In the genomic region with DNA sequence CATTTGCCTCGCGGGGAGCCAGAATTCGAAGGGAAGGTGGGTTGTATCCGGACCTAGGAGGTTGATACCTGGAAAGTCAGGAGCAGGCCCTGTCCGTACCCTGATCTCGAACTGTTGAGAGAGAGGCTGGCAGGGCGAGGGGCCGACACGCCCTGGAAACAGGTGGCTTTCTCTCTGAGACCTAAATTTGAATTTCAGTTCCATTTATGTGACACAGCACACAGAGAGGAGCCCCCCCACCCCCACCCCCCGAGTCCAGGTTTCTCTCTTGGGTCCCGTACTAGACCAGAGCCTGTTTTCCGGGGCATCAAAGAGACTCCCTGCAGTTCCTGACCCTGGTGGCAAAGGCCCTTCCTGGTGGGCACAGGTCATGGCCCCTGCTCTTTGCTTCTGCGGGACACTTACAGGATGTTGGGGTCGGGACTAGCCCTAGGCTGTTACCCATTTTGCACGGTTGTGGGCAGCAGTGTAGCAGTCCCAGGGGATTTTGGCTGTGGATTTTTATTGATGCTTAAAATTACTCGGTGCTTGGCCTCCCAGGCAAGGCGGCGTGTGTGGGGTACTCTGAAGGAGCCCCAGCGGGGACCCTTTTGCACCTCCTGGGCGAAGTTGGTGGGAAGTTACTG, we compare ENCODE assay signal across 8 mouse cellular contexts. TPM values are rescaled to one million over a fixed set of nuclear protein-coding genes. Genes with fewer than 3 reads are reported as not detected.
DNase-seq lines count a peak whose midpoint lies in the region; ATAC-seq and TF ChIP-seq lines count a peak whose summit lies in the region.

No protein-coding gene starts in this region.

- no peak for TF ChIP-seq EP300 in MEL (IDR thresholded peaks at IDR 0.05; ENCODE audit: low read depth in 1 of 2, low read length in 2 of 2)

- 0 out of 2 replicates have a peak, but pooled peaks cover 4% of the 10 kb centered on the region for H3K27me3 ChIP-seq in heart, embryonic 16.5 days (ENCODE audit: control insufficient read depth, insufficient read depth, low read length)
- H3K27me3 ChIP-seq in MEL (ENCODE audit: control insufficient read depth in 1 of 2, insufficient read depth in 2 of 2, low read length in 2 of 2), result no peaks in the 10 kb centered on the region
- peaks cover 30% of the 10 kb centered on the region for H3K27me3 ChIP-seq in hindbrain, embryonic 14.5 days (ENCODE audit: control insufficient read depth, insufficient read depth, low read length)
- peaks cover 23% of the 10 kb centered on the region for H3K27me3 ChIP-seq in midbrain, embryonic 14.5 days (ENCODE audit: control insufficient read depth, insufficient read depth, low read length)

- no peak for DNase-seq in heart, adult 18-20 months
- no peak for DNase-seq in MEL (ENCODE audit: low read depth, low spot score)
- no peak for DNase-seq in hindbrain, embryonic 14.5 days (ENCODE audit: low spot score)
- peak; percentile 16 for DNase-seq in midbrain, embryonic 14.5 days
- no peak for DNase-seq in yolk sac, embryonic 10.5 days (ENCODE audit: low spot score)
- DNase-seq in adrenal gland, postnatal 14 days, result no peak
- DNase-seq in cerebellum, adult 8-10 months, result no peak

- peak overlapping the region; percentile 66 for H3K4me3 ChIP-seq in heart, embryonic 16.5 days (ENCODE audit: low read length)
- peak overlapping the region; percentile 77 to 84 for H3K4me3 ChIP-seq in MEL (ENCODE audit: control insufficient read depth in 1 of 2, insufficient read depth in 1 of 2, low read depth in 2 of 2, low read length in 2 of 2)
- H3K4me3 ChIP-seq in hindbrain, embryonic 14.5 days (replicated peaks; ENCODE audit: low read length), result peak overlapping the region; percentile 48
- H3K4me3 ChIP-seq in midbrain, embryonic 14.5 days (replicated peaks; ENCODE audit: low read depth, low read length), result peak overlapping the region; percentile 45

- peaks cover 7% of the 10 kb centered on the region; the same call in 1 of the 2 replicates for H3K4me1 ChIP-seq in heart, embryonic 16.5 days (ENCODE audit: control insufficient read depth, insufficient read depth, low read length)
- peaks cover 0 to 6% of the 10 kb centered on the region in 2 experiments; a peak in 1 of 4 replicates for H3K4me1 ChIP-seq in MEL (ENCODE audit: control insufficient read depth in 1 of 2, insufficient read depth in 2 of 2, low read length in 2 of 2)
- peaks cover 4% of the 10 kb centered on the region; the same call in 1 of the 2 replicates for H3K4me1 ChIP-seq in hindbrain, embryonic 14.5 days (replicated peaks; ENCODE audit: control insufficient read depth, insufficient read depth, low read length)
- 0 out of 2 replicates have a peak, but pooled peaks cover 8% of the 10 kb centered on the region for H3K4me1 ChIP-seq in midbrain, embryonic 14.5 days (ENCODE audit: control insufficient read depth, insufficient read depth, low read length)

- TF ChIP-seq RAD21 in MEL (IDR thresholded peaks at IDR 0.05; ENCODE audit: low read depth, low read length), result no peak

- WGBS in heart, embryonic 16.5 days, result 21% methylated on average over 20 of the region's 20 CpGs
- WGBS in hindbrain, embryonic 14.5 days, result 8% methylated on average over 20 of the region's 20 CpGs
- 9% methylated on average over 20 of the region's 20 CpGs for WGBS in midbrain, embryonic 14.5 days

- peak overlapping the region; percentile 84 for H3K9ac ChIP-seq in heart, embryonic 16.5 days (ENCODE audit: low read length)
- peak overlapping the region; percentile 83 for H3K9ac ChIP-seq in MEL (ENCODE audit: control insufficient read depth, low read depth, low read length, poor library complexity, severe bottlenecking)
- no peak overlapping the region for H3K9ac ChIP-seq in hindbrain, embryonic 14.5 days
- no peak overlapping the region for H3K9ac ChIP-seq in midbrain, embryonic 14.5 days (replicated peaks; ENCODE audit: low read length)

- TF ChIP-seq CTCF in MEL (IDR thresholded peaks at IDR 0.05 in 2 of 3, conservative IDR thresholded peaks at IDR 0.05 in 1 of 3; ENCODE audit: control insufficient read depth in 1 of 3, insufficient read depth in 1 of 3, low read depth in 2 of 3, low read length in 3 of 3, poor library complexity in 1 of 3, severe bottlenecking in 1 of 3), result no peak

- ATAC-seq in heart, embryonic 16.5 days (replicated peaks; ENCODE audit: extremely low read depth, insufficient read depth, low FRiP score), result no peak
- ATAC-seq in hindbrain, embryonic 14.5 days (ENCODE audit: low FRiP score), result no peak
- no peak for ATAC-seq in midbrain, embryonic 14.5 days (ENCODE audit: low FRiP score, low TSS enrichment)

- H3K9me3 ChIP-seq in heart, embryonic 16.5 days (replicated peaks; ENCODE audit: control insufficient read depth, low read length), result no peaks in the 10 kb centered on the region
- H3K9me3 ChIP-seq in MEL (replicated peaks; ENCODE audit: insufficient read depth, low read length), result no peaks in the 10 kb centered on the region
- no peaks in the 10 kb centered on the region for H3K9me3 ChIP-seq in hindbrain, embryonic 14.5 days (ENCODE audit: control insufficient read depth, low read length)
- H3K9me3 ChIP-seq in midbrain, embryonic 14.5 days (ENCODE audit: control insufficient read depth, low read length), result no peaks in the 10 kb centered on the region

- H3K36me3 ChIP-seq in heart, embryonic 16.5 days (ENCODE audit: control insufficient read depth, insufficient read depth), result no peaks in the 10 kb centered on the region
- no peaks in the 10 kb centered on the region; a peak in 1 of 4 replicates for H3K36me3 ChIP-seq in MEL (ENCODE audit: control insufficient read depth in 1 of 2, insufficient read depth in 2 of 2, low read length in 2 of 2)
- H3K36me3 ChIP-seq in hindbrain, embryonic 14.5 days (replicated peaks; ENCODE audit: control insufficient read depth, insufficient read depth), result no peaks in the 10 kb centered on the region
- no peaks in the 10 kb centered on the region for H3K36me3 ChIP-seq in midbrain, embryonic 14.5 days (ENCODE audit: control insufficient read depth, insufficient read depth, low read length)

- H3K79me2 ChIP-seq in MEL (ENCODE audit: control insufficient read depth, insufficient read depth, low read length, poor library complexity), result peaks cover 5% of the 10 kb centered on the region; the same call in 1 of the 2 replicates

- TF ChIP-seq POLR2A in MEL (IDR thresholded peaks at IDR 0.05; ENCODE audit: control insufficient read depth in 1 of 2, insufficient read depth in 1 of 2, low read depth in 1 of 2, low read length in 2 of 2, poor library complexity in 1 of 2), result no peak

- H3K4me2 ChIP-seq in heart, embryonic 16.5 days (ENCODE audit: low read depth, low read length), result peak overlapping the region; percentile 89
- peak overlapping the region; percentile 98 for H3K4me2 ChIP-seq in hindbrain, embryonic 14.5 days (replicated peaks)
- H3K4me2 ChIP-seq in midbrain, embryonic 14.5 days (ENCODE audit: low read length), result peak overlapping the region; percentile 99

- H3K27ac ChIP-seq in heart, embryonic 16.5 days (ENCODE audit: low read length), result no peak overlapping the region
- no peak overlapping the region for H3K27ac ChIP-seq in MEL (ENCODE audit: control insufficient read depth, low read depth, low read length)
- H3K27ac ChIP-seq in hindbrain, embryonic 14.5 days, result no peak overlapping the region
- H3K27ac ChIP-seq in midbrain, embryonic 14.5 days (replicated peaks; ENCODE audit: low read depth, low read length), result no peak overlapping the region

TF ChIP-seq in MEL, 35 proteins besides CTCF, POLR2A, EP300 and RAD21:
- TF ChIP-seq SIN3A (IDR thresholded peaks at IDR 0.05; ENCODE audit: low read length) (no peak), TAL1 (IDR thresholded peaks at IDR 0.05; ENCODE audit: low read length) (no peak), ZC3H11A (IDR thresholded peaks at IDR 0.05; ENCODE audit: low read depth, low read length) (no peak), ZKSCAN1 (IDR thresholded peaks at IDR 0.05; ENCODE audit: low read depth, low read length) (no peak), GATA1 (IDR thresholded peaks at IDR 0.05; ENCODE audit: low read depth, low read length) (no peak), USF2 (IDR thresholded peaks at IDR 0.05; ENCODE audit: borderline replicate concordance in 1 of 2, insufficient read depth in 1 of 2, low read depth in 1 of 2, low read length in 2 of 2) (no peak), GABPA (IDR thresholded peaks at IDR 0.05; ENCODE audit: low read depth, low read length) (no peak), POLR2AphosphoS5 (IDR thresholded peaks at IDR 0.05; ENCODE audit: borderline replicate concordance, low read depth, low read length) (no peak), UBTF (IDR thresholded peaks at IDR 0.05; ENCODE audit: borderline replicate concordance, insufficient read depth, low read depth, low read length) (no peak), HCFC1 (IDR thresholded peaks at IDR 0.05; ENCODE audit: low read depth, low read length) (no peak), NRF1 (IDR thresholded peaks at IDR 0.05; ENCODE audit: insufficient read depth, low read depth, low read length, poor library complexity, severe bottlenecking) (no peak), CHD2 (IDR thresholded peaks at IDR 0.05; ENCODE audit: low read length) (no peak), MAX (IDR thresholded peaks at IDR 0.05; ENCODE audit: low read length) (no peak), USF1 (IDR thresholded peaks at IDR 0.05; ENCODE audit: low read depth, low read length) (no peak), MEF2A (IDR thresholded peaks at IDR 0.05; ENCODE audit: extremely low read depth, insufficient replicate concordance, low read depth, low read length, poor library complexity, severe bottlenecking) (no peak), KAT2A (conservative IDR thresholded peaks at IDR 0.05; ENCODE audit: low read depth, low read length) (no peak), MXI1 (IDR thresholded peaks at IDR 0.05; ENCODE audit: low read depth, low read length) (no peak)

RNA-seq across cellular contexts. Expression of gene Plcg2, which starts 0.9 kb away (rescaled TPM):
- 7.0 and 7.2 TPM in 2 replicates for polyA plus RNA-seq in heart, embryonic 16.5 days (2015; fragmentation: Nextera tagmentation; extraction: Ambion mirVana)
- 1 to 10 TPM; 7.6 to 8.5 TPM for total RNA-seq in heart, adult 18-20 months (2021)
- 19.0 and 21.0 TPM in 2 replicates for total RNA-seq in MEL (2012; rRNA removed)
- polyA plus RNA-seq in MEL (2012; ENCODE audit: insufficient read depth in 1 of 2, insufficient read length in 2 of 2, low read depth in 1 of 2, low replicate concordance in 2 of 2, missing spikeins in 1 of 2), result 10 to 100 TPM; 23.3 to 78.7 TPM
- polyA plus RNA-seq in hindbrain, embryonic 14.5 days (2014; fragmentation: Nextera tagmentation; extraction: Ambion mirVana), result 1.2 TPM in 2 replicates
- polyA plus RNA-seq in midbrain, embryonic 14.5 days (2014; fragmentation: Nextera tagmentation; extraction: Ambion mirVana), result 0.62 and 1.2 TPM in 2 replicates
- total RNA-seq in adrenal gland, postnatal 14 days (2021), result 3.4 and 8.0 TPM in 2 replicates

Comparison
In these comparisons a context has a peak if more than half of its experiments do, and no peak if none do; other contexts are left out.
1. H3K9ac ChIP-seq: peak in heart, embryonic 16.5 days (single experiment) and MEL (single experiment); none in hindbrain, embryonic 14.5 days (single experiment) and midbrain, embryonic 14.5 days (single experiment).
2. Peak in every context shown above with its lines, with median percentiles within 50 percentile points of each other: H3K4me2 ChIP-seq and H3K4me3 ChIP-seq.